Mouse (Mus musculus): Measurements from ENCODE around the gene H2al1b. TPM values are rescaled to one million over a fixed set of nuclear protein-coding genes. Genes with fewer than 3 reads are reported as not detected.
"Not testable (repeated sequence)": the region's sequence is repeated elsewhere in the genome, so short reads cannot be mapped to it uniquely, and the experiment has no call there.

The H2al1b gene
- total RNA-seq (2021): not detected
- long read RNA-seq: 0 reads

GRCm38 (mm10) chrX:11302132-11302531 lies at the start of gene H2al1b:
Gene H2al1b, plus strand, starts transcription at chrX:11302432.
- DNase-seq (ENCODE audit: low spot score in 2 of 2): not testable (repeated sequence)

GRCm38 (mm10) chrX:11254062-11254461 lies 48.2 kb upstream of the H2al1b start:
- DNase-seq (ENCODE audit: low spot score in 2 of 2): peak; percentile 50 to 64

GRCm38 (mm10) chrX:11254521-11255207 lies 47.6 kb upstream of the H2al1b start:
- DNase-seq (ENCODE audit: low spot score in 2 of 2): no peak

GRCm38 (mm10) chrX:11255564-11256360 lies 46.5 kb upstream of the H2al1b start:
- no peak for DNase-seq (ENCODE audit: low spot score in 2 of 2)

GRCm38 (mm10) chrX:11264918-11265317 lies 37.3 kb upstream of the H2al1b start:
- DNase-seq (ENCODE audit: low spot score in 2 of 2): no peak

- peak in 1 of 2 experiments; percentile 3 for DNase-seq (ENCODE audit: low spot score in 2 of 2)
Observed at GRCm38 (mm10) chrX:11267791-11268190, 34.4 kb upstream of the H2al1b start.

- peak; percentile 7 to 22 for DNase-seq (ENCODE audit: low spot score in 2 of 2)
Observed at GRCm38 (mm10) chrX:11269074-11269473, 33.2 kb upstream of the H2al1b start.

- DNase-seq (ENCODE audit: low spot score in 2 of 2): no peak
Observed at GRCm38 (mm10) chrX:11273190-11273589, 29.0 kb upstream of the H2al1b start.

- DNase-seq (ENCODE audit: low spot score in 2 of 2): no peak
Observed at GRCm38 (mm10) chrX:11277083-11277482, 25.1 kb upstream of the H2al1b start.

GRCm38 (mm10) chrX:11280741-11281140 lies 21.5 kb upstream of the H2al1b start:
- no peak for DNase-seq (ENCODE audit: low spot score in 2 of 2)

GRCm38 (mm10) chrX:11288306-11288882 lies 13.8 kb upstream of the H2al1b start:
- DNase-seq (ENCODE audit: low spot score in 2 of 2): no peak

GRCm38 (mm10) chrX:11289244-11289643 lies 13.0 kb upstream of the H2al1b start:
- no peak for DNase-seq (ENCODE audit: low spot score in 2 of 2)

GRCm38 (mm10) chrX:11298957-11299356 lies 3.3 kb upstream of the H2al1b start, which contains the start of gene H2al1a:
Gene H2al1a, plus strand, starts transcription at chrX:11299257.
- DNase-seq (ENCODE audit: low spot score in 2 of 2): not testable (repeated sequence)

- not testable (repeated sequence) for DNase-seq (ENCODE audit: low spot score in 2 of 2)
Observed at GRCm38 (mm10) chrX:11305355-11305754, 3.1 kb downstream of the H2al1b start, which contains the start of gene H2al1c. Gene H2al1c, plus strand, starts transcription at chrX:11305655.

GRCm38 (mm10) chrX:11308524-11308923 lies 6.3 kb downstream of the H2al1b start, which contains the start of gene H2al1d:
Gene H2al1d, plus strand, starts transcription at chrX:11308824.
- DNase-seq (ENCODE audit: low spot score in 2 of 2): not testable (repeated sequence)

- not testable (repeated sequence) for DNase-seq (ENCODE audit: low spot score in 2 of 2)
Observed at GRCm38 (mm10) chrX:11311634-11312033, 9.4 kb downstream of the H2al1b start, which contains the start of gene H2al1e. Gene H2al1e, plus strand, starts transcription at chrX:11311934.

- DNase-seq (ENCODE audit: low spot score in 2 of 2): not testable (repeated sequence)
Observed at GRCm38 (mm10) chrX:11314858-11315257, 12.6 kb downstream of the H2al1b start, which contains the start of gene H2al1f. Gene H2al1f, plus strand, starts transcription at chrX:11315158.

GRCm38 (mm10) chrX:11317956-11318355 lies 15.7 kb downstream of the H2al1b start, which contains the start of gene H2al1g:
Gene H2al1g, plus strand, starts transcription at chrX:11318256.
- not testable (repeated sequence) for DNase-seq (ENCODE audit: low spot score in 2 of 2)

- DNase-seq (ENCODE audit: low spot score in 2 of 2): not testable (repeated sequence)
Observed at GRCm38 (mm10) chrX:11321192-11321591, 19.0 kb downstream of the H2al1b start, which contains the start of gene H2al1h. Gene H2al1h, plus strand, starts transcription at chrX:11321492.

GRCm38 (mm10) chrX:11324359-11324758 lies 22.1 kb downstream of the H2al1b start, which contains the start of gene H2al1i:
Gene H2al1i, plus strand, starts transcription at chrX:11324659.
- DNase-seq (ENCODE audit: low spot score in 2 of 2): not testable (repeated sequence)

GRCm38 (mm10) chrX:11327522-11327921 lies 25.3 kb downstream of the H2al1b start, which contains the start of gene H2al1j:
Gene H2al1j, plus strand, starts transcription at chrX:11327822.
- not testable (repeated sequence) for DNase-seq (ENCODE audit: low spot score in 2 of 2)
